Mouse (Mus musculus): ENCODE results near the gene Mrpl28.

- TF ChIP-seq POLR2A (IDR thresholded peaks at IDR 0.05; ENCODE audit: insufficient read depth, low read depth, low read length) = no peak
- no peak for TF ChIP-seq CTCF (IDR thresholded peaks at IDR 0.05)
These were observed 12.3 kb upstream of the Mrpl28 start for GRCm38 (mm10) chr17:26111024-26111423.
